Mouse (Mus musculus): Measurements from ENCODE around the gene Pafah2.

- TF ChIP-seq CTCF (IDR thresholded peaks at IDR 0.05; ENCODE audit: low read depth) (no peak), EP300 (IDR thresholded peaks at IDR 0.05; ENCODE audit: low read depth) (no peak)
These were observed 18.0 kb upstream of the Pafah2 start for GRCm38 (mm10) chr4:134378089-134378615.
